Mouse (Mus musculus) v-Abl transformed pro-B cells (cell line): Measurements from ENCODE around the gene Mapkapk2.
"Not testable (repeated sequence)": the region's sequence is repeated elsewhere in the genome, so short reads cannot be mapped to it uniquely, and the experiment has no call there.

ENCODE experiments used
- in situ Hi-C, 2 experiments: fragments of 400-800 bp; cut with MboI; formaldehyde crosslinking; loops; one replicate each; pipeline ENCODE4 v1.15.1; 2025; ENCODE audit not compliant: unreplicated experiment in 2 of 2

Mapkapk2 gene

DNA sequence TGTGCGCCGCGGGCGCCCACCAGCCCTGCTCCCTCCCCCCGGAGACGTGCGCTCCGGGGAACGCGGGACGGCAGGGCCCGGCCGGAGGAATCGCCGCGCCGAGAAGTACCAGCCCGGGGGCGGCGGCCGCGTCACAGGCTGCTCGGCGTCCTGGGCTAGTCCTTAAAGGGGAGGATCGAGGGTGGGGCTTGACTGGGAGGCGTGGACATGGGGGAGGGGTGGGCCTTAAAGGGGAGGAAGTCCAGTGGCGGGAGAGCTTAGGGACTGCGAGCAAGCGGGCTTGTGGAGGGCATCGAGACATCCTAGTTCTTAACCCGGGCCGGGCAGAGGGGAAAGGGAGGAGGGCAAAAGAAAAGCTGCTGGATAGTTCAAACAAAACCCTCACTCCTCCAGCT, at the start of gene Mapkapk2:
Gene Mapkapk2, minus strand, starts transcription at position 127 of the 395 bp plus-strand sequence.
- in situ Hi-C loops: no loop called here

DNA sequence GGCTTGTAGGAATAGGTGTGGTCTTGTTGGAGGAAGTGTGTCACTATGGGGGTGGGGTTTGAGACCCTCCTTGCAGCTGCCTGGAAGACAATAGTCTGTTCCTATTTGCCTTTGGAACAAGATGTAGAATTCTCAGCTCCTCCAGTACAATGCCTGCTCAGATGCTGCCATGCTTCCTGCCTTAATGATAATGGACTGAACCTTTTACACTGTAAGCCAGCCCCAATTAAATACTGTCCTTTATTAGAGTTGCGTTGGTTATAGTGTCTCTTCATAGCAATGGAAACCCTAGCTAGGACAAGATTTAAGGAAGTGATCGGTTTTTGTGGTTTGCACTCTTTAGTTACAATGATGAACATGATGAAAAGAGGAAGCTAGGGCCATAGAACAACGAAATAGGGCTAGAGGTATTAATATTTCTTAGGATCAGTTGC, 48.6 kb upstream of the Mapkapk2 start:
- in situ Hi-C loops: no loop called here

DNA sequence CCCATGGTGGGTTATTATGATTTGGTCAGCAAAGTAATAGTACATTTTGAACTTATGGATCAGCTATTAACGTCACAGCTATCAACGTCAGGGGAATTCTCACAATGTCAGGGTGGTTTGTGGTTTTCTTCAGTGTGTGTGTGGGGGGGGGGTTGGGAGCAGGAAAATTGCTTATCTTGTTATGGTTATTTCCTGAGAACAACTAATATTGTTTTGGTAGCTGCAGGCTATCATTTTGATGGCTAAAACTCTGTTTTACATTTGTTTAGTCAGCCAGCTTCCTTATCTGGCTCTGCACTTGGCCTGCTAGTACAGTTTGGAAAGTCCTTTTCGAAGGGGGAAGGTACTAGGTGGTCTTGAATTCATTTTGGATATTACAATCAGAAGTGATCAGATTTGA, 47.6 kb upstream of the Mapkapk2 start:
- in situ Hi-C loops: not testable (repeated sequence)

DNA sequence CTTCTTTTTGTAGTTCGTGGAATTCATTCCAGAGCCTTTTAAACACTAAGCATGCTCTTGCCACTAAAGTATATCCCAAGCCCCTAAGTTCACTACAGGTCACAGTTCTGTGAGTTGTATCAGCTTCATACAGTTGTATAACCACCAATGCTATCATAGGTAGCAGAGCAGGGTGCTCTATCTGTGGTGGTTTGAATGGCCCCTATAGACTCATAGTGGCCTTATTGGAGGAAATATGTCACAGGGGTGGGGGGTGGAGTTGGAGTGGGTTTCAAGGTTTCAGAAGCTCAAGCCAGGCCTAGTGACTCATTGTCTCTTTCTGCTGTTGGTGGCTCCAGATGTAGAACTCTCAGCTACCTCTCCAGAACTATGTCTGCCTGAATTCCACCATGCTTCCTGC, 44.8 kb upstream of the Mapkapk2 start:
- in situ Hi-C loops: no loop called here

GRCm38 (mm10) chr1:131141449-131141848, 43.8 kb upstream of the Mapkapk2 start:
- in situ Hi-C loops: no loop called here

- in situ Hi-C loops: no loop called here
Measured at GRCm38 (mm10) chr1:131139102-131140095, 41.8 kb upstream of the Mapkapk2 start.

DNA sequence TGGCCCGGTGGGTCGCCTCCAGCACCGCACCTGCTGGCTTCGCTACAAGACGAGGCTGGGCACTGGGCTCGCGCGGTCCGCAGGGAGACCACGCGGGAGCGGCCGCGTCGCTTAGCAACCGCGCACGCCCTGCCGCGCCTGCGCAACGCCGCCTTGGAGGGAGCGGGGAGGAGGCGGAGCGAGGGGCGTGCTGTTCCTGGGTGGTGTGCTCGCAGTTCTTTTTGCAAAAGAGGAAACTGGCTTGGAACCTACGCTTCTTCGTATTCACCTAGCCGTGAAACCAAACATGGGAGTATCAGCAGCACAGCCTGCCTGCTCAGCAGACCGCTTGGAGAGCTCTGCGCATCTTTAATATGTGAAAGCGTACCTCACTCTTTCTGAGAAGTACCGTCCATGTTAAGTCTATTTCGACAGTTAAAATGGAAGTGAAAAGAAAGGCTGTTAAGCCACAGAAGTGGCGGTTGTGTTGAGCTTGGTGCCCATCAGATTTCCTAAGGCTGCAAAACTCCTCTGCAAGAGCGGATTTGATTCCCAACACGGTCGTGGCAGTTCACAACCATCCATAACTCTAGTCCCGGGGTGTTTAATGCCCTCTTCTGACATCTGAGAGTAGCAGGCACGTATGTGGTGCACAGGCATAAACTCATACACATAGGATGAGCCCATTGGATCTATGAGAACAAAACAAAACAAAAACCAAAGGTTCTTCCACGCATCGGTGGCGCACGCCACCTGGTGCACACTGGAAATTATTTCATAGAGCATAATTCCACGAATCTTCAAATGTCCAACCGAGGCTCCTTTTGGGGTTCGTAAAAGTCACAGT, 40.8 kb upstream of the Mapkapk2 start, which contains the start of gene Dyrk3:
Gene Dyrk3, minus strand, starts transcription at position 150 of the 826 bp plus-strand sequence.
- in situ Hi-C loops: no loop called here

DNA sequence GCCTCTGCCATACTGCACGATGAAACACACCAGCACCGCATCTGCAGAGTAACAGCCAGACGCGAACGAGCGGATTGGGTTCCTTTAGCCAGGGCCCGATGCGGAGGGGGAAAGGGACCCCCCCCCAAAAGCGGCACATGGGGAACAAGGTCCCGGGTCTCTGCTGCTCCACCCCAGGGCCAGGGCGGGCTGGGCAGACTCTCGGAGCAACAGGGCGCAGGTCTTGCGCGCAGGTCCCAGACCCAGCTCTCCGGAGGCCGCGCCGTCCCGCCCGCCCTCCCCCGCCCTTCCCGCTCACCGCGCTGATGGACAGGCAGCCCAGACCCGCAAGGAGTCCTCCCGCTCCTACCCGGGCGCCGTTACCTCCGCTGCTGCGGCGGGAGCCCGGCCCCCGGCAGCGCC, 40.1 kb upstream of the Mapkapk2 start:
- in situ Hi-C loops: no loop called here

- in situ Hi-C loops: no loop called here
Measured at GRCm38 (mm10) chr1:131137111-131137510, 39.5 kb upstream of the Mapkapk2 start.

GRCm38 (mm10) chr1:131135960-131136629, 38.5 kb upstream of the Mapkapk2 start:
- in situ Hi-C loops: no loop called here

- in situ Hi-C loops: no loop called here
Measured at GRCm38 (mm10) chr1:131134942-131135522, 37.4 kb upstream of the Mapkapk2 start.

DNA sequence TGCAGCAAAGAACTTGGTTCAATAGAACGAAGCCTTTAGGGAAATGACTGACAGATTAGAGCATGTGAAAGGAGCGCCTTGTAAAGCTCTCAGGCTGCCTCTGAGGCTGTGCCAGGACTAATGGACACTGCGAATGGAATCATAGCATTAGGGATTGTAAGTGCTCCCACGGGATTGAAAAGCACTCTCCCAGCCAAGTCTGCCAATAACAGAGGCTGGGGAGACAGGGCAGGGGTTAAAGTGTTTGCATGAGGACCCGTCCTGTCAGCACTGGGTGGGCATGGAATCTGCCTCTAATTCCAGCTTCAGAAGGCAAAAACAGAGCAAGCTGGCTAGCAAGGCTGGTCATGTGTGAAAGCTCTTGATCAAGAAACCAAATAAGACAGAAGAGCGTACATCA, 36.6 kb upstream of the Mapkapk2 start:
- in situ Hi-C loops: no loop called here

DNA sequence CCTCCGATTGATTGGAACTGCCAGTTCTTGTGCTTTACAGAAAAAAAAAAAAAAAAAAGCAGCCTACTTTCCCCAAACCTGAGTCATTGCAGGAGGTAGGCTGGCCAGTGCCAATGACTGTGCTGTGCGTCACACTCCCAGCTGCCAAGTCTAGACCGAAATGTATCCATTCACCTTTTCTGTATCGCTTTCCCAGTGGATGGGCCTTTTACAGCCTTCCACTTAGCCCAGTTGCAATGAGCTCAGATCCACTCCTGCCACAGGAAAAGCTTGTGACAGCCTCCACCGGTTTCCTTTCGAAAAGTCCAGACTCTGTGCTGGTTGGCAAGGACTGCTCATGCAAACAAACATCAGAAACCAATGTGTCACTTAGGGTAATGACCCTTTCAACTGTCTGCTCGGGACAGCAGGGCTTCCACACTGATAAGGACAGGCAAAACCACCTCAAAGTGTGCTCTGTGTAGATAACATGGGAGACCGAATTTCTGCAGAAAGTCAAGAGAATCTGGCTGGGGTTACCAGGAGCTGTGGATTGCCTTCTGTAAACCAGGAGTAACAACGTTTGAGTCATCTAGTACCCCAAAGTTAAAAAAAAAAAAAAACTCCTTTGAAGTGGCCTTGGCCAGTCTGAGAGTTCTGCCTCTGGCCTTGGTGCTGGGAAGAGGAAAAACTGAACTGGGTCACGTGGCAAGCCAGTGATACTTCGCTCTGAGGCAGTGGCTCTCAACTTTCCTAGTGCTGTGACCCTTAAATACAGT, 28.5 kb upstream of the Mapkapk2 start:
- in situ Hi-C loops: no loop called here

DNA sequence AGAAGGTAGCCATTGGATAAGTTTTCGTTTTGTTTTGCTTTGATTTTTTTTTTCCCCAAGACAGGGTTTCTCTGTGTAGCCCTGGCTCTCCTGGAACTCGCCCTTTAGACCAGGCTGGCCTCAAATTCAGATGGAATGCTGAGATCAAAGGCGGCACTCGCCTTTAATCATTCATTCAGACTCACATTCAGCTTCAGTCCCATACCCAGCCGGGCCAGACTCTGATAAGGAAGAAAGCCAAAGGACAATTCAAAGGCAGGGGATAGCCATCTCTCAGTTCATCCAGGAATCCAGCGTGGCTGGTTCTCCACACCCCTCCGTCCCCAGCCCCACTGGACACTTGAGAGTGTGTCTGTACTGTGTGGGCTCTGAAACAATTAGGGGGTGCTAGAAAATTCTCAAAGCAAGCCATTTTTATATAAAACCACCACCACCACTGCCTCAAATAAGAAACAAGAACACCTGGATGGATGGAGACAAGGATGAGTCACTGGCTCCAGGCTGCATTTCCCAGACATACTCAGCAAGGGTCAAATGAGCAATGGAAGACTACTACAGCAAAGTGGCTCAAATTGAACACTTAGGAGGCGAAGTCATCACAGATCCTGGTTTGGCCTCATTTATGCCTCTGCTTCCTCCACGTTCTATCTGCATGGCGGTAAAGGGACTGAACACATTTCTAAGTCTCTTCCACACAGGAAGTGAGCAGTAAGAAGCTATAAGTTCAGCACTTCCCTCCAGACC, 26.1 kb upstream of the Mapkapk2 start:
- in situ Hi-C loops: loop anchor here (5.0 kb wide), 1 partner anchor 34 kb away; no protein-coding TSS in a partner anchor

DNA sequence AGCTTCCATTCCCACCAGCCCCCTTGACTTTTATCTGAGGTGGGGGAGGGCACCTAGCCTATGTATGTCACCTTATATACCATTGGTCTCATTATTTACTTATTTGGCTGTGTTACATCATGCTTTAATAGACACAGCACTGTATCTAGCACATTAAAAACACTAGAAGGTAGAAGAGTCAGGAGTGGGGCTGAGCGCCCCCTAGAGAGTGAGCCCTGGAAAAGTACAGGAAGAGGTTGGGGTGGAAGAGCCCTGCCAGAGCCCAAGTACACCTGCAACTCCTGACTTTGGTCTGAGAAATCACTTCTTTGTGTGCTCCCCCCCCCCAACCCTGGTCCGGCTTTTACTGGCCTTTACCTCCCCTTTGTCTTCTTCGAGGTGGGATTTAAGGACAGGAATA, 24.4 kb upstream of the Mapkapk2 start:
- in situ Hi-C loops: loop anchor here (5.0 kb wide), 1 partner anchor 35 kb away; no protein-coding TSS in a partner anchor

DNA sequence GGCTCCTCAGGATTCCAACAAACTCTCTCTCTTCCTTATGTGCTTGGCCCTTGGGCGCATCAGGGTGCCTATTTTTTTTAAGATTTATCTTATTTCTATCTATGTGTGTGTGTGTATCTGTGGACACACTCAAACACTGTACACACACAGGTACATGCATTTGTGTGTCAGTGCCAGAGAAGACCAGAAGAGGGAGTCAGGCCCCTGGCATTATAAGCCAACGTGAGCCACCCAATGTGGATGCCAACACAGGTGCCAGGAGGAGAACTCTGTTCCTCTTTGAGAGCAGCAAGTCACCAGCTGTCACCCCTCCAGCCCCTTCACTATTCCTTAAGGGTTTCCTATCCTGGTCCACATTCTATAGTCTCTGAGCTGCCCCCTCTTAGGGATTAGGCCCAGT, 21.4 kb upstream of the Mapkapk2 start:
- in situ Hi-C loops: loop anchor here in 1 of 2 experiments (5.0 kb wide), 1 partner anchor 143 kb away; no protein-coding TSS in a partner anchor

- in situ Hi-C loops: loop anchor here in 1 of 2 experiments (5.0 kb wide), 1 partner anchor 144 kb away; no protein-coding TSS in a partner anchor
Measured at GRCm38 (mm10) chr1:131118530-131118929, 20.9 kb upstream of the Mapkapk2 start.

- in situ Hi-C loops: loop anchor here in 1 of 2 experiments (5.0 kb wide), 1 partner anchor 146 kb away; no protein-coding TSS in a partner anchor
Measured at GRCm38 (mm10) chr1:131116430-131117011, 18.9 kb upstream of the Mapkapk2 start.
